Mouse (Mus musculus): ENCODE measurements around the gene AC131692.1.

The AC131692.1 gene

GRCm38 (mm10) chr19:6067724-6068415 is 26.3 kb upstream of the AC131692.1 start, which contains the start of gene Tm7sf2:
TSS of gene Tm7sf2 (minus strand) at chr19:6068373.
- in situ Hi-C loops (cut with MboI), result no loop called here

- in situ Hi-C loops (cut with MboI), result no loop called here
Observed at GRCm38 (mm10) chr19:6068951-6069350, 25.3 kb upstream of the AC131692.1 start.

GRCm38 (mm10) chr19:6069851-6070250 is 24.4 kb upstream of the AC131692.1 start:
- in situ Hi-C loops (cut with MboI), result no loop called here

- in situ Hi-C loops (cut with MboI), result no loop called here
Observed at GRCm38 (mm10) chr19:6070571-6071250, 23.5 kb upstream of the AC131692.1 start.

GRCm38 (mm10) chr19:6071261-6071660 is 23.0 kb upstream of the AC131692.1 start:
- in situ Hi-C loops (cut with MboI), result no loop called here

GRCm38 (mm10) chr19:6073889-6074288 is 20.3 kb upstream of the AC131692.1 start:
- in situ Hi-C loops (cut with MboI), result no loop called here

- in situ Hi-C loops (cut with MboI), result no loop called here
Observed at GRCm38 (mm10) chr19:6076564-6077393, 17.4 kb upstream of the AC131692.1 start, which contains the start of gene Vps51. TSS of gene Vps51 (minus strand) at chr19:6077231.

- in situ Hi-C loops (cut with MboI), result no loop called here
Observed at GRCm38 (mm10) chr19:6079983-6080480, 14.2 kb upstream of the AC131692.1 start, which contains the start of gene Tmem262. TSS of gene Tmem262 (plus strand) at chr19:6080033.

GRCm38 (mm10) chr19:6082156-6082555 is 12.1 kb upstream of the AC131692.1 start, which contains the start of gene Gm28374:
TSS of gene Gm28374 (minus strand) at chr19:6082256.
- in situ Hi-C loops (cut with MboI), result no loop called here

- in situ Hi-C loops (cut with MboI), result no loop called here
Observed at GRCm38 (mm10) chr19:6084478-6085248, 9.6 kb upstream of the AC131692.1 start, which contains the start of the genes Zfpl1 and Cdca5. TSS of gene Zfpl1 (minus strand) at chr19:6084956. TSS of gene Cdca5 (plus strand) at chr19:6084983.

GRCm38 (mm10) chr19:6085417-6085879 is 8.8 kb upstream of the AC131692.1 start:
- in situ Hi-C loops (cut with MboI), result no loop called here

- in situ Hi-C loops (cut with MboI), result no loop called here
Observed at GRCm38 (mm10) chr19:6088841-6089240, 5.4 kb upstream of the AC131692.1 start.

- in situ Hi-C loops (cut with MboI), result no loop called here
Observed at GRCm38 (mm10) chr19:6097847-6098246, 3.6 kb downstream of the AC131692.1 start.

- in situ Hi-C loops (cut with MboI), result no loop called here
Observed at GRCm38 (mm10) chr19:6101186-6101585, 7.0 kb downstream of the AC131692.1 start.

- in situ Hi-C loops (cut with MboI), result no loop called here
Observed at GRCm38 (mm10) chr19:6102169-6102853, 8.1 kb downstream of the AC131692.1 start.

- in situ Hi-C loops (cut with MboI), result no loop called here
Observed at GRCm38 (mm10) chr19:6104476-6104875, 10.3 kb downstream of the AC131692.1 start.

- in situ Hi-C loops (cut with MboI), result no loop called here
Observed at GRCm38 (mm10) chr19:6105586-6105985, 11.4 kb downstream of the AC131692.1 start, which contains the start of gene Naaladl1. TSS of gene Naaladl1 (plus strand) at chr19:6105782.

GRCm38 (mm10) chr19:6113116-6113515 is 18.9 kb downstream of the AC131692.1 start:
- in situ Hi-C loops (cut with MboI), result no loop called here

GRCm38 (mm10) chr19:6116113-6116850 is 22.1 kb downstream of the AC131692.1 start:
- in situ Hi-C loops (cut with MboI), result no loop called here
